Mouse (Mus musculus) CH12.LX (cell line): ENCODE measurements around the gene Babam2. TPM values are rescaled to one million over a fixed set of nuclear protein-coding genes. Genes with fewer than 3 reads are reported as not detected.

Experiments used
- DNase-seq: peaks from one replicate; pipeline ENCODE4 v3.0.0-alpha.2; 2013; ENCODE audit errors: extremely low read depth
- H3K27ac ChIP-seq: 2 replicates; pipeline ENCODE4 v1.5.1; 2012; ENCODE audit warnings: low read depth, mild to moderate bottlenecking, control low read depth, moderate library complexity; ENCODE audit not compliant: insufficient read depth
- H3K27me3 ChIP-seq: replicated peaks from 2 replicates; pipeline ENCODE3; 2012; ENCODE audit warnings: inconsistent platforms
- H3K36me3 ChIP-seq, 2 experiments: replicated peaks in 1 of 2; 2 replicates each; pipeline versions ENCODE3 to v1.6.1; 2012; ENCODE audit warnings: inconsistent platforms in 1 of 2, low read length in 1 of 2, mild to moderate bottlenecking in 1 of 2, mixed read lengths in 1 of 2, moderate library complexity in 1 of 2; ENCODE audit not compliant: control insufficient read depth in 1 of 2, insufficient read depth in 1 of 2
- H3K4me1 ChIP-seq, 2 experiments: 2 replicates each; pipeline ENCODE4 v1.6.1; 2012; ENCODE audit warnings: inconsistent platforms in 1 of 2, moderate library complexity in 1 of 2; ENCODE audit not compliant: insufficient read depth in 2 of 2, control insufficient read depth in 1 of 2
- H3K4me2 ChIP-seq: 2 replicates; pipeline ENCODE4 v1.6.1; 2012; ENCODE audit warnings: low read depth, mild to moderate bottlenecking, control low read depth; ENCODE audit not compliant: poor library complexity, insufficient read depth, severe bottlenecking
- H3K4me3 ChIP-seq, 3 experiments: fragments of 150-350 bp in 1 of 3; sonication (generic) in 1 of 3; replicated peaks in 1 of 3; 2 replicates each; pipeline versions ENCODE3 to v1.5.1; 2011 to 2012; ENCODE audit warnings: low read depth in 2 of 3, low read length in 2 of 3, mild to moderate bottlenecking in 2 of 3, moderate library complexity in 2 of 3, control low read depth in 1 of 3, improper control_type of control experiment in 1 of 3, inconsistent platforms in 1 of 3, mixed read lengths in 1 of 3; ENCODE audit not compliant: poor library complexity in 1 of 3
- H3K79me2 ChIP-seq: replicated peaks from 2 replicates; pipeline ENCODE4 v1.6.1; 2012; ENCODE audit warnings: mild to moderate bottlenecking, moderate library complexity; ENCODE audit not compliant: control insufficient read depth, poor library complexity, insufficient read depth, severe bottlenecking; ENCODE audit errors: extremely low read depth
- H3K9ac ChIP-seq: 2 replicates; pipeline ENCODE4 v1.6.1; 2012; ENCODE audit warnings: low read depth, mild to moderate bottlenecking, control low read depth, moderate library complexity; ENCODE audit not compliant: insufficient read depth
- H3K9me3 ChIP-seq: replicated peaks from 2 replicates; pipeline ENCODE3; 2012; ENCODE audit warnings: low read length, inconsistent platforms, mixed read lengths
- BHLHE40 ChIP-seq: IDR thresholded peaks from 2 replicates; pipeline ENCODE4 v1.6.1; 2011; ENCODE audit warnings: mild to moderate bottlenecking, low read depth, low read length, improper control_type of control experiment
- CHD1 ChIP-seq: IDR thresholded peaks from 2 replicates; pipeline ENCODE4 v1.6.1; 2012; ENCODE audit warnings: low read depth, low read length, improper control_type of control experiment, inconsistent platforms
- E2F4 ChIP-seq: IDR thresholded peaks from 2 replicates; pipeline ENCODE4 v1.6.1; 2011; ENCODE audit warnings: low read depth, low read length, improper control_type of control experiment; ENCODE audit not compliant: insufficient replicate concordance
- ELF1 ChIP-seq: IDR thresholded peaks from 2 replicates; pipeline ENCODE4 v1.6.1; 2014; ENCODE audit warnings: low read depth, mild to moderate bottlenecking, inconsistent platforms, low read length, improper control_type of control experiment
- ETS1 ChIP-seq: conservative IDR thresholded peaks from 2 replicates; pipeline ENCODE4 v1.6.1; 2012; ENCODE audit warnings: low read depth, mild to moderate bottlenecking, inconsistent platforms, low read length, improper control_type of control experiment, moderate library complexity
- HCFC1 ChIP-seq: IDR thresholded peaks from 2 replicates; pipeline ENCODE4 v1.6.1; 2012; ENCODE audit warnings: low read depth, mild to moderate bottlenecking, inconsistent platforms, low read length, improper control_type of control experiment
- JUND ChIP-seq: conservative IDR thresholded peaks from 2 replicates; pipeline ENCODE4 v1.6.1; 2011; ENCODE audit warnings: low read depth, low read length, improper control_type of control experiment
- MEF2A ChIP-seq: IDR thresholded peaks from 2 replicates; pipeline ENCODE4 v1.6.1; 2014; ENCODE audit warnings: low read depth, mild to moderate bottlenecking, inconsistent platforms, low read length, improper control_type of control experiment, borderline replicate concordance
- MYC ChIP-seq: IDR thresholded peaks from 2 replicates; pipeline ENCODE4 v1.6.1; 2011; ENCODE audit warnings: low read depth, mild to moderate bottlenecking, improper control_type of control experiment, low read length
- NRF1 ChIP-seq: IDR thresholded peaks from 2 replicates; pipeline ENCODE4 v1.6.1; 2014; ENCODE audit warnings: low read depth, mild to moderate bottlenecking, inconsistent platforms, low read length, improper control_type of control experiment, moderate library complexity
- RCOR1 ChIP-seq: conservative IDR thresholded peaks from 2 replicates; pipeline ENCODE4 v1.6.1; 2012; ENCODE audit warnings: low read depth, mild to moderate bottlenecking, inconsistent platforms, low read length, improper control_type of control experiment
- SIN3A ChIP-seq: IDR thresholded peaks from 2 replicates; pipeline ENCODE4 v1.6.1; 2012; ENCODE audit warnings: low read length, improper control_type of control experiment, inconsistent platforms
- SMC3 ChIP-seq: IDR thresholded peaks from 2 replicates; pipeline ENCODE4 v1.6.1; 2011; ENCODE audit warnings: low read depth, low read length, improper control_type of control experiment
- UBTF ChIP-seq: IDR thresholded peaks from 2 replicates; pipeline ENCODE4 v1.6.1; 2012; ENCODE audit warnings: low read depth, mild to moderate bottlenecking, inconsistent platforms, low read length, improper control_type of control experiment, moderate library complexity
- USF2 ChIP-seq: conservative IDR thresholded peaks from 2 replicates; pipeline ENCODE4 v1.6.1; 2011; ENCODE audit warnings: low read depth, low read length, improper control_type of control experiment
- ZMIZ1 ChIP-seq: IDR thresholded peaks from 2 replicates; pipeline ENCODE4 v1.6.1; 2012; ENCODE audit warnings: low read depth, mild to moderate bottlenecking, inconsistent platforms, low read length, improper control_type of control experiment
- dilution Hi-C: fragments of 300-500 bp; cut with MboI; formaldehyde crosslinking; loops from 2 replicates; pipeline ENCODE4 v1.14.3; 2020; ENCODE audit warnings: low sequenced_read_pairs; ENCODE audit not compliant: extremely low pct_unique_long_range_greater_than_20kb, extremely low pct_ligation_motif_present
- in situ Hi-C: fragments of 300-500 bp; cut with MboI; formaldehyde crosslinking; loops from 3 replicates; pipeline ENCODE4 v1.14.3; 2019; ENCODE audit warnings: low sequenced_read_pairs, low pct_ligation_motif_present, low pct_unique_long_range_greater_than_20kb, mixed read lengths
- polyA plus RNA-seq: library from polyadenylated mRNA; unstranded; fragments of >175 nt; gene quantifications from 2 replicates; pipeline ENCODE4 v1.2.1, GENCODE M21; 2012; ENCODE audit warnings: low read depth; ENCODE audit not compliant: insufficient read length
- total RNA-seq, 2 experiments: library from RNA; depleted of rRNA; stranded (reverse); fragments of 300-350 nt in 1 of 2; fragments of >200 nt in 1 of 2; gene quantifications; 2 replicates each; pipeline ENCODE4 v1.2.3; 2012 to 2014

Gene Babam2
- total and polyA plus RNA-seq, 3 experiments, result 38.2 to 78.0 (median 39.8) TPM

GRCm38 (mm10) chr5:32056126-32056525, 358.6 kb downstream of the Babam2 start:
- Histone ChIP-seq H3K27ac (no peak overlapping the region), H3K79me2 (no peaks in the 10 kb centered on the region), H3K9me3 (no peaks in the 10 kb centered on the region), H3K4me1 (peaks cover 6 to 18% of the 10 kb centered on the region in 2 experiments), H3K9ac (no peak overlapping the region), H3K4me3 (no peak overlapping the region), H3K36me3 (peaks cover 0 to 4% of the 10 kb centered on the region in 2 experiments), H3K4me2 (no peak overlapping the region), H3K27me3 (no peaks in the 10 kb centered on the region)
- in situ Hi-C loops, result no loop called here
- dilution Hi-C loops, result no loop called here
- DNase-seq, result no peak
- no peak for TF ChIP-seq E2F4
- TF ChIP-seq NRF1, result no peak
- TF ChIP-seq JUND, result no peak
- TF ChIP-seq USF2, result no peak

- DNase-seq, result no peak
- Histone ChIP-seq H3K4me3 (no peak overlapping the region), H3K27me3 (no peaks in the 10 kb centered on the region), H3K9ac (no peak overlapping the region), H3K27ac (no peak overlapping the region), H3K4me1 (no peaks in the 10 kb centered on the region), H3K36me3 (peaks cover 0 to 4% of the 10 kb centered on the region in 2 experiments), H3K79me2 (no peaks in the 10 kb centered on the region), H3K9me3 (no peaks in the 10 kb centered on the region), H3K4me2 (no peak overlapping the region)
- no peak for TF ChIP-seq MYC
- no peak for TF ChIP-seq RCOR1
- dilution Hi-C loops (no loop called here), in situ Hi-C loops (no loop called here)
Measured at GRCm38 (mm10) chr5:32058481-32059253, 361.2 kb downstream of the Babam2 start.

GRCm38 (mm10) chr5:32059254-32059796, 361.8 kb downstream of the Babam2 start:
- no peaks in the 10 kb centered on the region for H3K79me2 ChIP-seq
- no peaks in the 10 kb centered on the region for H3K27me3 ChIP-seq
- no peak overlapping the region for H3K4me3 ChIP-seq
- H3K4me2 ChIP-seq, result no peak overlapping the region
- DNase-seq, result no peak
- no peaks in the 10 kb centered on the region for H3K4me1 ChIP-seq
- TF ChIP-seq MEF2A (no peak), ETS1 (no peak), NRF1 (no peak), UBTF (no peak), BHLHE40 (no peak), SMC3 (no peak), MYC (no peak), CHD1 (no peak), HCFC1 (no peak), ELF1 (no peak), SIN3A (no peak), ZMIZ1 (no peak)
- H3K36me3 ChIP-seq, result peaks cover 0 to 4% of the 10 kb centered on the region in 2 experiments
- in situ Hi-C loops (no loop called here), dilution Hi-C loops (no loop called here)
- H3K9me3 ChIP-seq, result no peaks in the 10 kb centered on the region
- H3K9ac ChIP-seq, result no peak overlapping the region
- no peak overlapping the region for H3K27ac ChIP-seq
